Mouse (Mus musculus): ENCODE results near the gene Sacm1l. TPM values are rescaled to one million over a fixed set of nuclear protein-coding genes. Genes with fewer than 3 reads are reported as not detected.

The Sacm1l gene
- polyA plus RNA-seq, 1 experiment from 2014 or later: 42.8 TPM

- no peak overlapping the region for H3K4me2 ChIP-seq
- no peak for ATAC-seq (ENCODE audit: insufficient number of reproducible peaks, insufficient read depth, low FRiP score, low TSS enrichment, low read depth)
These were observed 18.6 kb upstream of the Sacm1l start for GRCm38 (mm10) chr9:123510926-123511325.

GRCm38 (mm10) chr9:123512482-123512881, 17.1 kb upstream of the Sacm1l start:
- H3K4me3 ChIP-seq: no peak overlapping the region
- ATAC-seq (ENCODE audit: insufficient number of reproducible peaks, insufficient read depth, low FRiP score, low TSS enrichment, low read depth): no peak
- no peaks in the 10 kb centered on the region for H3K27me3 ChIP-seq
- H3K4me2 ChIP-seq: no peak overlapping the region
- H3K9ac ChIP-seq: no peak overlapping the region
- no peaks in the 10 kb centered on the region for H3K4me1 ChIP-seq
- no peak overlapping the region for H3K27ac ChIP-seq
- WGBS: 85% methylated on average over 2 of the region's 2 CpGs
- H3K36me3 ChIP-seq: peaks cover 44% of the 10 kb centered on the region
- H3K9me3 ChIP-seq: no peaks in the 10 kb centered on the region

More at GRCm38 (mm10) chr9:123510926-123511325, 18.6 kb upstream of the Sacm1l start:
- Histone ChIP-seq H3K4me3 (no peak overlapping the region), H3K36me3 (peaks cover 32% of the 10 kb centered on the region), H3K9ac (no peak overlapping the region), H3K4me1 (no peaks in the 10 kb centered on the region), H3K27me3 (no peaks in the 10 kb centered on the region), H3K27ac (no peak overlapping the region), H3K9me3 (no peaks in the 10 kb centered on the region)
- WGBS: 85% methylated on average over 5 of the region's 5 CpGs

GRCm38 (mm10) chr9:123515087-123515486, 14.5 kb upstream of the Sacm1l start:
- peaks cover 67% of the 10 kb centered on the region for H3K36me3 ChIP-seq

GRCm38 (mm10) chr9:123516641-123517385, 12.7 kb upstream of the Sacm1l start:
- WGBS: 88% methylated on average over 7 of the region's 7 CpGs
- H3K27ac ChIP-seq: no peak overlapping the region; the same call in 1 of the 2 replicates
- H3K9me3 ChIP-seq: no peaks in the 10 kb centered on the region
- ATAC-seq (ENCODE audit: insufficient number of reproducible peaks, insufficient read depth, low FRiP score, low TSS enrichment, low read depth): no peak
- no peak overlapping the region for H3K9ac ChIP-seq
- H3K4me1 ChIP-seq: no peaks in the 10 kb centered on the region
- no peaks in the 10 kb centered on the region for H3K27me3 ChIP-seq
- H3K4me2 ChIP-seq: no peak overlapping the region
- H3K36me3 ChIP-seq: peaks cover 58% of the 10 kb centered on the region
- H3K4me3 ChIP-seq: no peak overlapping the region

More at GRCm38 (mm10) chr9:123515087-123515486, 14.5 kb upstream of the Sacm1l start:
- Histone ChIP-seq H3K4me2 (no peak overlapping the region), H3K9ac (no peak overlapping the region), H3K4me1 (no peaks in the 10 kb centered on the region), H3K9me3 (no peaks in the 10 kb centered on the region), H3K27me3 (no peaks in the 10 kb centered on the region), H3K27ac (no peak overlapping the region), H3K4me3 (no peak overlapping the region)
- WGBS: 53% methylated on average over 2 of the region's 2 CpGs
- no peak for ATAC-seq (ENCODE audit: insufficient number of reproducible peaks, insufficient read depth, low FRiP score, low TSS enrichment, low read depth)

GRCm38 (mm10) chr9:123518969-123519894, 10.3 kb upstream of the Sacm1l start:
- ATAC-seq (ENCODE audit: insufficient number of reproducible peaks, insufficient read depth, low FRiP score, low TSS enrichment, low read depth): no peak
- H3K4me3 ChIP-seq: no peak overlapping the region
- no peaks in the 10 kb centered on the region for H3K4me1 ChIP-seq
- H3K9ac ChIP-seq: no peak overlapping the region
- no peaks in the 10 kb centered on the region for H3K27me3 ChIP-seq
- H3K9me3 ChIP-seq: no peaks in the 10 kb centered on the region
- H3K36me3 ChIP-seq: peaks cover 46% of the 10 kb centered on the region
- no peak overlapping the region for H3K27ac ChIP-seq
- 84% methylated on average over 13 of the region's 13 CpGs for WGBS
- no peak overlapping the region for H3K4me2 ChIP-seq

- H3K4me2 ChIP-seq: no peak overlapping the region
- no peak overlapping the region for H3K4me3 ChIP-seq
- no peaks in the 10 kb centered on the region for H3K9me3 ChIP-seq
- H3K27me3 ChIP-seq: no peaks in the 10 kb centered on the region
- 80% methylated on average over 3 of the region's 3 CpGs for WGBS
- H3K4me1 ChIP-seq: 0 out of 2 replicates have a peak, but pooled peaks cover 3% of the 10 kb centered on the region
- no peak overlapping the region for H3K9ac ChIP-seq
- H3K27ac ChIP-seq: no peak overlapping the region
- H3K36me3 ChIP-seq: peaks cover 46% of the 10 kb centered on the region
- no peak for ATAC-seq (ENCODE audit: insufficient number of reproducible peaks, insufficient read depth, low FRiP score, low TSS enrichment, low read depth)
These were observed 8.8 kb upstream of the Sacm1l start for GRCm38 (mm10) chr9:123520735-123521134.

- WGBS: 36% methylated on average over 3 of the region's 3 CpGs
These were observed 5.9 kb upstream of the Sacm1l start for GRCm38 (mm10) chr9:123523676-123524075.

GRCm38 (mm10) chr9:123525095-123525494, 4.5 kb upstream of the Sacm1l start:
- peaks cover 8% of the 10 kb centered on the region for H3K36me3 ChIP-seq
- WGBS: 0% methylated on average over 1 of the region's 1 CpGs
- no peak overlapping the region for H3K4me3 ChIP-seq
- H3K4me2 ChIP-seq: no peak overlapping the region
- H3K9me3 ChIP-seq: no peaks in the 10 kb centered on the region
- peaks cover 12% of the 10 kb centered on the region; the same call in 1 of the 2 replicates for H3K4me1 ChIP-seq
- no peak overlapping the region for H3K27ac ChIP-seq
- no peak overlapping the region for H3K9ac ChIP-seq
- ATAC-seq (ENCODE audit: insufficient number of reproducible peaks, insufficient read depth, low FRiP score, low TSS enrichment, low read depth): no peak
- H3K27me3 ChIP-seq: no peaks in the 10 kb centered on the region

More at GRCm38 (mm10) chr9:123523676-123524075, 5.9 kb upstream of the Sacm1l start:
- no peak overlapping the region for H3K4me3 ChIP-seq
- no peak for ATAC-seq (ENCODE audit: insufficient number of reproducible peaks, insufficient read depth, low FRiP score, low TSS enrichment, low read depth)
- H3K36me3 ChIP-seq: peaks cover 22% of the 10 kb centered on the region
- no peak overlapping the region for H3K4me2 ChIP-seq
- no peaks in the 10 kb centered on the region for H3K9me3 ChIP-seq
- no peak overlapping the region for H3K27ac ChIP-seq
- H3K9ac ChIP-seq: no peak overlapping the region
- H3K4me1 ChIP-seq: peaks cover 12% of the 10 kb centered on the region; the same call in 1 of the 2 replicates
- H3K27me3 ChIP-seq: no peaks in the 10 kb centered on the region

- peaks cover 20% of the 10 kb centered on the region for H3K4me1 ChIP-seq
- H3K27ac ChIP-seq: no peak overlapping the region
- H3K4me3 ChIP-seq: no peak overlapping the region
- no peak overlapping the region for H3K4me2 ChIP-seq
- ATAC-seq (ENCODE audit: insufficient number of reproducible peaks, insufficient read depth, low FRiP score, low TSS enrichment, low read depth): no peak
- no peaks in the 10 kb centered on the region for H3K9me3 ChIP-seq
- 61% methylated on average over 5 of the region's 5 CpGs for WGBS
- no peaks in the 10 kb centered on the region for H3K36me3 ChIP-seq
- H3K27me3 ChIP-seq: no peaks in the 10 kb centered on the region
- no peak overlapping the region for H3K9ac ChIP-seq
These were observed 3.1 kb upstream of the Sacm1l start for GRCm38 (mm10) chr9:123526502-123526901.

- peak overlapping the region; percentile 98 for H3K4me3 ChIP-seq
- no peaks in the 10 kb centered on the region for H3K27me3 ChIP-seq
- no peaks in the 10 kb centered on the region for H3K9me3 ChIP-seq
- WGBS: 22% methylated on average over 6 of the region's 6 CpGs
- peak overlapping the region; percentile 95 for H3K27ac ChIP-seq
- peaks cover 26% of the 10 kb centered on the region for H3K4me1 ChIP-seq
- H3K9ac ChIP-seq: peak overlapping the region; percentile 77
- no peak for ATAC-seq (ENCODE audit: insufficient number of reproducible peaks, insufficient read depth, low FRiP score, low TSS enrichment, low read depth)
- H3K4me2 ChIP-seq: peak overlapping the region; percentile 69
- H3K36me3 ChIP-seq: no peaks in the 10 kb centered on the region
These were observed 1.3 kb upstream of the Sacm1l start for GRCm38 (mm10) chr9:123528087-123528925.

GRCm38 (mm10) chr9:123528926-123529295, 648 bp upstream of the Sacm1l start:
- Histone ChIP-seq H3K36me3 (no peaks in the 10 kb centered on the region), H3K9ac (peak overlapping the region; percentile 77), H3K4me2 (peak overlapping the region; percentile 69), H3K4me1 (peaks cover 26% of the 10 kb centered on the region), H3K27ac (peak overlapping the region; percentile 95), H3K27me3 (no peaks in the 10 kb centered on the region), H3K9me3 (no peaks in the 10 kb centered on the region), H3K4me3 (peak overlapping the region; percentile 98)
- 1% methylated on average over 17 of the region's 17 CpGs for WGBS
- peak; percentile 29; the same call in 1 of the 2 replicates for ATAC-seq (ENCODE audit: insufficient number of reproducible peaks, insufficient read depth, low FRiP score, low TSS enrichment, low read depth)
